Mouse (Mus musculus) embryonic facial prominence, embryonic 11.5 days (tissue): ENCODE data around the gene Pdzk1ip1. TPM values are rescaled to one million over a fixed set of nuclear protein-coding genes. Genes with fewer than 3 reads are reported as not detected.

Experiments used
- ATAC-seq: fragments of 200-750 bp; cut with Nextera tagmentation; replicated peaks from 2 replicates; pipeline ENCODE4 v1.8.0; 2017; ENCODE audit warnings: low read depth; ENCODE audit not compliant: insufficient number of reproducible peaks, low FRiP score, low TSS enrichment
- DNase-seq: peaks from one replicate; pipeline ENCODE4 v3.0.0-alpha.2; 2015; ENCODE audit warnings: low spot score
- H3K27ac ChIP-seq: fragments of 300-500 bp; sonication (generic); replicated peaks from 2 replicates; pipeline ENCODE4 v1.5.1; 2014; ENCODE audit warnings: mild to moderate bottlenecking, low read depth, low read length, control low read depth
- H3K27me3 ChIP-seq: fragments of 300-500 bp; sonication (generic); 2 replicates; pipeline ENCODE4 v1.6.1; 2014; ENCODE audit warnings: mild to moderate bottlenecking, low read length, moderate library complexity, mixed read lengths; ENCODE audit not compliant: control insufficient read depth, insufficient read depth
- H3K36me3 ChIP-seq: fragments of 300-500 bp; sonication (generic); replicated peaks from 2 replicates; pipeline ENCODE4 v1.6.1; 2014; ENCODE audit warnings: low read depth, mild to moderate bottlenecking, low read length, moderate library complexity, mixed read lengths; ENCODE audit not compliant: control insufficient read depth, insufficient read depth
- H3K4me1 ChIP-seq: fragments of 300-500 bp; sonication (generic); 2 replicates; pipeline ENCODE4 v1.6.1; 2014; ENCODE audit warnings: low read length, mixed read lengths; ENCODE audit not compliant: control insufficient read depth, insufficient read depth
- H3K4me2 ChIP-seq: fragments of 300-500 bp; sonication (generic); 2 replicates; pipeline ENCODE4 v1.6.1; 2014; ENCODE audit warnings: low read depth, mild to moderate bottlenecking, control low read depth, low read length, moderate library complexity
- H3K4me3 ChIP-seq: fragments of 300-500 bp; sonication (generic); 2 replicates; pipeline ENCODE4 v1.5.1; 2014; ENCODE audit warnings: low read depth, low read length, control low read depth
- H3K9ac ChIP-seq: fragments of 300-500 bp; sonication (generic); replicated peaks from 2 replicates; pipeline ENCODE4 v1.6.1; 2014; ENCODE audit warnings: mild to moderate bottlenecking, control low read depth, low read length
- H3K9me3 ChIP-seq: fragments of 300-500 bp; sonication (generic); replicated peaks from 2 replicates; pipeline ENCODE4 v1.6.1; 2016; ENCODE audit warnings: mild to moderate bottlenecking, low read length, inconsistent platforms, mixed read lengths; ENCODE audit not compliant: control insufficient read depth
- WGBS: fragments of 180-500 bp; shearing (Covaris S2); extraction: QIAGEN DNeasy Blood & Tissue Kit; methylation state at CpG from one replicate; pipeline ENCODE4 v1.1.7; 2014; 5-methylcytosine and 5-hydroxymethylcytosine counted together
- polyA plus RNA-seq: library from polyadenylated mRNA; unstranded; fragments of >200 nt; fragmentation: Nextera tagmentation; extraction: Ambion mirVana; gene quantifications from 2 replicates; pipeline ENCODE4 v1.2.1, GENCODE M21; 2014

Pdzk1ip1 gene
- polyA plus RNA-seq, 1 experiment from 2014 or later = 11.3 TPM

- Histone ChIP-seq H3K9me3 (no peaks in the 10 kb centered on the region), H3K27me3 (no peaks in the 10 kb centered on the region), H3K9ac (no peak overlapping the region), H3K4me1 (no peaks in the 10 kb centered on the region), H3K4me3 (no peak overlapping the region), H3K4me2 (no peak overlapping the region), H3K36me3 (no peaks in the 10 kb centered on the region), H3K27ac (no peak overlapping the region)
- ATAC-seq = no peak
- WGBS = 82% methylated on average over 3 of the region's 3 CpGs
- no peak for DNase-seq
Measured at GRCm38 (mm10) chr4:115119642-115120041, 31.1 kb downstream of the Pdzk1ip1 start.

- Histone ChIP-seq H3K27ac (no peak overlapping the region), H3K4me1 (no peaks in the 10 kb centered on the region), H3K4me3 (no peak overlapping the region), H3K4me2 (no peak overlapping the region), H3K27me3 (no peaks in the 10 kb centered on the region), H3K9me3 (no peaks in the 10 kb centered on the region), H3K36me3 (no peaks in the 10 kb centered on the region), H3K9ac (no peak overlapping the region)
- ATAC-seq (no peak), DNase-seq (no peak)
- WGBS = 79% methylated on average over 2 of the region's 2 CpGs
Measured at GRCm38 (mm10) chr4:115121162-115121561, 32.7 kb downstream of the Pdzk1ip1 start.

GRCm38 (mm10) chr4:115121608-115122007, 33.1 kb downstream of the Pdzk1ip1 start:
- no peak for ATAC-seq
- Histone ChIP-seq H3K4me3 (no peak overlapping the region), H3K9me3 (no peaks in the 10 kb centered on the region), H3K27ac (no peak overlapping the region), H3K4me1 (no peaks in the 10 kb centered on the region), H3K27me3 (no peaks in the 10 kb centered on the region), H3K36me3 (no peaks in the 10 kb centered on the region), H3K4me2 (no peak overlapping the region), H3K9ac (no peak overlapping the region)
- no peak for DNase-seq
- WGBS = 88% methylated on average over 5 of the region's 5 CpGs

GRCm38 (mm10) chr4:115123507-115123906, 35.0 kb downstream of the Pdzk1ip1 start:
- Histone ChIP-seq H3K36me3 (no peaks in the 10 kb centered on the region), H3K27me3 (no peaks in the 10 kb centered on the region), H3K9me3 (no peaks in the 10 kb centered on the region), H3K4me3 (no peak overlapping the region), H3K4me1 (no peaks in the 10 kb centered on the region), H3K4me2 (no peak overlapping the region), H3K9ac (no peak overlapping the region), H3K27ac (no peak overlapping the region)
- 60% methylated on average over 2 of the region's 2 CpGs for WGBS
- ATAC-seq (no peak), DNase-seq (no peak)

DNA sequence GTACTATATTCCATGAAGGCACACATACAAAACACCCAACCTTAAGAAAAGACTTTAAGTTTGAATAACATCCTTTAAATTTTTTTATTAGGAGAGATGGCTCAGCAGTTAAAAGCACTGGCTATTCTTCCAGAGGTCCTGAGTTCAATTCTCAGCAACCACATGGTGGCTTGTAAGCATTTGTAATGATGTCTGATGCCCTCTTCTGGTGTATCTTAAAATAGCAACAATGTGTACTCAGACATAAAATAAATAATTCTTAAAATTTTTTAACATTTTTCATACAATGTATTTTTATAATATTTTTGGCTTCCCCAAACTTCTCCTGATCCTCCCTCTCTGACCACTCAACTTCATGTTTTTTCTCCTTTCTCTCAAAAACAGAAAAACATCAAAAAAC, 36.2 kb downstream of the Pdzk1ip1 start:
- Histone ChIP-seq H3K4me2 (no peak overlapping the region), H3K9me3 (no peaks in the 10 kb centered on the region), H3K4me1 (no peaks in the 10 kb centered on the region), H3K9ac (no peak overlapping the region), H3K36me3 (no peaks in the 10 kb centered on the region), H3K27ac (no peak overlapping the region), H3K4me3 (no peak overlapping the region), H3K27me3 (no peaks in the 10 kb centered on the region)
- ATAC-seq (no peak), DNase-seq (no peak)

DNA sequence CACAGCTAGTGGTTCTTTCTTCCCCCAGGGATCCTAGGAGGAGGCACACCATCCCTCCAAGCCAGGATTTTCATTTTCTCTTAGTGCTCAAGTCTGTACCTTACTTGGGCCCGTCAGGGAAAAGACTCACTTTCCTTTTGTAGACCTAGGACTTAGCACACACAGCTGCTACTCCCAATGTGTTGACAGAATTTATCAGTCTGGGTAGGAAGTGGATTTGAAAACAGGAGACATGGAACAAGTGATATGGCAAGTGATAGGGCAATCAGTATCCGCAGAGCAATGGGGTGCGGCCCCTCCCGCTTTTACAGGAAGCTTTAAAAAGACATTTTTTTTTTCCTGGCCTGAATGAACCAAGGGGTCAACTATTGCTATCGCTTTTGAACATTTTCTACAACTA, 44.6 kb downstream of the Pdzk1ip1 start:
- ATAC-seq (no peak), DNase-seq (no peak)
- WGBS = 8% methylated on average over 5 of the region's 5 CpGs
- Histone ChIP-seq H3K4me1 (peaks cover 4% of the 10 kb centered on the region; the same call in 1 of the 2 replicates), H3K27ac (no peak overlapping the region), H3K9ac (no peak overlapping the region), H3K4me3 (no peak overlapping the region; the same call in 1 of the 2 replicates), H3K27me3 (peaks cover 11% of the 10 kb centered on the region), H3K36me3 (no peaks in the 10 kb centered on the region), H3K4me2 (no peak overlapping the region), H3K9me3 (no peaks in the 10 kb centered on the region)

- ATAC-seq = peak; percentile 76
- Histone ChIP-seq H3K9ac (no peak within 1 kb of the TSS; the same call in 1 of the 2 replicates), H3K4me3 (peak within 1 kb of the TSS; percentile 21), H3K27ac (no peak within 1 kb of the TSS), H3K4me1 (peaks cover 4% of the 10 kb centered on the region; the same call in 1 of the 2 replicates), H3K36me3 (no peaks in the 10 kb centered on the region), H3K9me3 (no peaks in the 10 kb centered on the region), H3K27me3 (peaks cover 11% of the 10 kb centered on the region), H3K4me2 (peak within 1 kb of the TSS; percentile 43)
- DNase-seq = peak; percentile 21
- WGBS = under 1% methylated on average over 29 of the region's 29 CpGs
Measured at GRCm38 (mm10) chr4:115133621-115134295, 45.2 kb downstream of the Pdzk1ip1 start, which contains the start of gene Cyp4x1. Gene Cyp4x1, minus strand, starts transcription at chr4:115134281.

- DNase-seq (no peak), ATAC-seq (no peak)
- H3K9ac ChIP-seq = no peak overlapping the region
- no peaks in the 10 kb centered on the region for H3K9me3 ChIP-seq
- no peak overlapping the region for H3K27ac ChIP-seq
- H3K27me3 ChIP-seq = peaks cover 11% of the 10 kb centered on the region
- H3K4me2 ChIP-seq = peak overlapping the region; percentile 43; the same call in 1 of the 2 replicates
- peaks cover 4% of the 10 kb centered on the region; the same call in 1 of the 2 replicates for H3K4me1 ChIP-seq
- H3K36me3 ChIP-seq = no peaks in the 10 kb centered on the region
- WGBS = 17% methylated on average over 7 of the region's 7 CpGs
- no peak overlapping the region for H3K4me3 ChIP-seq
Measured at GRCm38 (mm10) chr4:115134296-115134630, 45.8 kb downstream of the Pdzk1ip1 start.
